In the genomic region with DNA sequence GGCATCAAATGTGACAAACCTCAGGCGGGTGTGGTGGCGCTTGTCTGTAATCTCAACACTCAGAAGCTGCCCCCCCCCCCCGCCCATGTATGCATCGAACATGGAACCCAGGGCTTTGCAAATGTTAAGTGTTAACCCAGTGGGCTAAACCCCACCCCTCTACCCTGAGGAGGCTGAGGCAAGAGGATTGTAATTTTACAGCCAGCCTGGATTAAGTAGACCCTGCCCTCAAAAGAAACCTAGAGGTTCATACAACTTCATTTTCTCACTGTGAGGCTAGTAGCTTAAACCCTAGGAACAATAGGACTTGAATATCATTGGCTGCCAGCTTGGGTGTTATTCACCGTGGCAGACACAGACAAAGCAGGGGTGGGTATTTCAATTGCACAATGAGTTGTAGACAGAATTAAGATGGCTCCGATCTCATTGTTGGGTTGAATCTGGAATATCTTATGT, we compare ENCODE assay signal across 8 mouse cellular contexts. TPM values are rescaled to one million over a fixed set of nuclear protein-coding genes. Genes with fewer than 3 reads are reported as not detected.
DNase-seq lines count a peak whose midpoint lies in the region; ATAC-seq lines count a peak whose summit lies in the region.

No protein-coding gene starts in this region.

- H3K9ac ChIP-seq in lung, embryonic 15.5 days, result peak overlapping the region; percentile 54
- H3K9ac ChIP-seq in embryonic facial prominence, embryonic 12.5 days, result peak overlapping the region; percentile 94
- H3K9ac ChIP-seq in limb, embryonic 11.5 days (ENCODE audit: low read length), result peak overlapping the region; percentile 96

- no peak for DNase-seq in lung, postnatal 14 days
- DNase-seq in limb, embryonic 11.5 days (ENCODE audit: low spot score), result no peak
- DNase-seq in retina, embryonic 14.5 days (ENCODE audit: low spot score), result peak; percentile 58
- DNase-seq in adrenal gland, adult 8-10 months, result no peak
- DNase-seq in c-Kit-positive CD71-positive TER-119-positive erythroid progenitor cells, embryonic 14.5 days (ENCODE audit: low spot score), result no peak
- DNase-seq in kidney, adult 11 months, result no peak

- H3K4me3 ChIP-seq in lung, embryonic 15.5 days, result peak overlapping the region; percentile 99
- peak overlapping the region; percentile 85 for H3K4me3 ChIP-seq in embryonic facial prominence, embryonic 12.5 days
- H3K4me3 ChIP-seq in limb, embryonic 11.5 days (ENCODE audit: low read depth, low read length), result peak overlapping the region; percentile 91

- peak overlapping the region; percentile 99 for H3K4me2 ChIP-seq in lung, embryonic 15.5 days
- H3K4me2 ChIP-seq in embryonic facial prominence, embryonic 12.5 days (replicated peaks), result peak overlapping the region; percentile 84
- H3K4me2 ChIP-seq in limb, embryonic 11.5 days (ENCODE audit: low read depth, severe bottlenecking), result peak overlapping the region; percentile 86

- WGBS in lung, embryonic 15.5 days, result 9% methylated on average over 6 of the region's 6 CpGs
- 19% methylated on average over 6 of the region's 6 CpGs for WGBS in embryonic facial prominence, embryonic 12.5 days
- WGBS in limb, embryonic 11.5 days, result 33% methylated on average over 6 of the region's 6 CpGs

- H3K27me3 ChIP-seq in lung, embryonic 15.5 days, result no peaks in the 10 kb centered on the region
- H3K27me3 ChIP-seq in embryonic facial prominence, embryonic 12.5 days, result no peaks in the 10 kb centered on the region
- H3K27me3 ChIP-seq in limb, embryonic 11.5 days (ENCODE audit: control insufficient read depth, insufficient read depth, low read length), result no peaks in the 10 kb centered on the region

- no peak for ATAC-seq in lung, embryonic 15.5 days (ENCODE audit: borderline replicate concordance, extremely low read depth, low FRiP score, low TSS enrichment)
- ATAC-seq in embryonic facial prominence, embryonic 12.5 days (ENCODE audit: insufficient number of reproducible peaks, insufficient read depth, low FRiP score, low TSS enrichment), result no peak
- ATAC-seq in limb, embryonic 11.5 days (ENCODE audit: insufficient number of reproducible peaks, low FRiP score, low TSS enrichment, low read depth), result no peak

- peaks cover 32% of the 10 kb centered on the region for H3K36me3 ChIP-seq in lung, embryonic 15.5 days
- peaks cover 30% of the 10 kb centered on the region for H3K36me3 ChIP-seq in embryonic facial prominence, embryonic 12.5 days
- peaks cover 17% of the 10 kb centered on the region for H3K36me3 ChIP-seq in limb, embryonic 11.5 days (ENCODE audit: control insufficient read depth, insufficient read depth, low read length)

- H3K4me1 ChIP-seq in lung, embryonic 15.5 days, result peaks cover 26% of the 10 kb centered on the region
- peaks cover 6% of the 10 kb centered on the region; the same call in 1 of the 2 replicates for H3K4me1 ChIP-seq in embryonic facial prominence, embryonic 12.5 days
- H3K4me1 ChIP-seq in limb, embryonic 11.5 days (ENCODE audit: control insufficient read depth, insufficient read depth, low read length), result peaks cover 3% of the 10 kb centered on the region; the same call in 1 of the 2 replicates

- no peaks in the 10 kb centered on the region for H3K9me3 ChIP-seq in lung, embryonic 15.5 days
- no peaks in the 10 kb centered on the region for H3K9me3 ChIP-seq in embryonic facial prominence, embryonic 12.5 days
- H3K9me3 ChIP-seq in limb, embryonic 11.5 days (ENCODE audit: control insufficient read depth, low read length), result no peaks in the 10 kb centered on the region

- peak overlapping the region; percentile 47 for H3K27ac ChIP-seq in lung, embryonic 15.5 days
- peak overlapping the region; percentile 94 for H3K27ac ChIP-seq in embryonic facial prominence, embryonic 12.5 days
- H3K27ac ChIP-seq in limb, embryonic 11.5 days (replicated peaks; ENCODE audit: low read depth, low read length), result no peak overlapping the region

RNA-seq across cellular contexts. Expression of gene Stmn1, which starts 1.2 kb away (rescaled TPM):
- 1,835 and 1,898 TPM in 2 replicates for polyA plus RNA-seq in lung, embryonic 15.5 days (2015; fragmentation: Nextera tagmentation; extraction: Ambion mirVana)
- polyA plus RNA-seq in embryonic facial prominence, embryonic 12.5 days (2016; fragmentation: Nextera tagmentation; extraction: Ambion mirVana), result 2,563 and 2,644 TPM in 2 replicates
- polyA plus RNA-seq in limb, embryonic 11.5 days (2014; fragmentation: Nextera tagmentation; extraction: Ambion mirVana), result 2,250 and 2,263 TPM in 2 replicates
- 10 to 100 TPM; 20.9 to 31.8 (median 30.0) TPM for total RNA-seq in adrenal gland, adult 8-10 months (2022)

RNA-seq across cellular contexts. Expression of gene Paqr7, which starts 27.1 kb away (rescaled TPM):
- polyA plus RNA-seq in lung, embryonic 15.5 days (2015; fragmentation: Nextera tagmentation; extraction: Ambion mirVana), result 4.2 and 6.7 TPM in 2 replicates
- polyA plus RNA-seq in embryonic facial prominence, embryonic 12.5 days (2016; fragmentation: Nextera tagmentation; extraction: Ambion mirVana), result 3.3 and 3.4 TPM in 2 replicates
- polyA plus RNA-seq in limb, embryonic 11.5 days (2014; fragmentation: Nextera tagmentation; extraction: Ambion mirVana), result 0.65 and 0.88 TPM in 2 replicates
- total RNA-seq in adrenal gland, adult 8-10 months (2022), result 10 to 100 TPM; 54.1 to 81.1 (median 71.3) TPM

RNA-seq across cellular contexts. Expression of gene Aunip, which starts 41.4 kb away (rescaled TPM):
- 18.7 and 20.2 TPM in 2 replicates for polyA plus RNA-seq in lung, embryonic 15.5 days (2015; fragmentation: Nextera tagmentation; extraction: Ambion mirVana)
- 11.6 and 13.1 TPM in 2 replicates for polyA plus RNA-seq in embryonic facial prominence, embryonic 12.5 days (2016; fragmentation: Nextera tagmentation; extraction: Ambion mirVana)
- 8.9 and 10.0 TPM in 2 replicates for polyA plus RNA-seq in limb, embryonic 11.5 days (2014; fragmentation: Nextera tagmentation; extraction: Ambion mirVana)
- 1 to 10 TPM in 3 of 4 experiments, under 1 TPM in 1; 0.66 to 2.4 (median 2.2) TPM for total RNA-seq in adrenal gland, adult 8-10 months (2022)
